Mouse (Mus musculus): Measurements from ENCODE around the gene Tuba1a. TPM values are rescaled to one million over a fixed set of nuclear protein-coding genes. Genes with fewer than 3 reads are reported as not detected.

Gene Tuba1a
- polyA plus RNA-seq, 1 experiment from 2014 or later = 17,735 TPM

- H3K4me3 ChIP-seq (ENCODE audit: low read depth, low read length) = no peak overlapping the region
- ATAC-seq = no peak
- H3K4me2 ChIP-seq (ENCODE audit: low read length) = no peak overlapping the region
- peaks cover 5% of the 10 kb centered on the region; the same call in 1 of the 2 replicates for H3K4me1 ChIP-seq (ENCODE audit: control insufficient read depth, insufficient read depth, low read length)
- H3K36me3 ChIP-seq (ENCODE audit: control insufficient read depth, insufficient read depth, low read length) = peaks cover 4% of the 10 kb centered on the region; the same call in 1 of the 2 replicates
- no peak overlapping the region for H3K9ac ChIP-seq (ENCODE audit: low read depth, low read length)
- no peak overlapping the region for H3K27ac ChIP-seq (ENCODE audit: low read length)
- peaks cover 14% of the 10 kb centered on the region for H3K27me3 ChIP-seq (ENCODE audit: control insufficient read depth, insufficient read depth, low read depth, low read length)
- H3K9me3 ChIP-seq (replicated peaks; ENCODE audit: control insufficient read depth, low read length, poor library complexity, severe bottlenecking) = no peaks in the 10 kb centered on the region
- WGBS = 84% methylated on average over 2 of the region's 2 CpGs
Measured at GRCm38 (mm10) chr15:98902600-98902999, 50.9 kb downstream of the Tuba1a start.

- peaks cover 2% of the 10 kb centered on the region; the same call in 1 of the 2 replicates for H3K36me3 ChIP-seq (ENCODE audit: control insufficient read depth, insufficient read depth, low read length)
- WGBS = 50% methylated on average over 1 of the region's 1 CpGs
- no peak for ATAC-seq
Measured at GRCm38 (mm10) chr15:98901530-98901929, 52.0 kb downstream of the Tuba1a start.

More at GRCm38 (mm10) chr15:98901530-98901929, 52.0 kb downstream of the Tuba1a start:
- Histone ChIP-seq H3K27ac (ENCODE audit: low read length) (no peak overlapping the region), H3K4me3 (ENCODE audit: low read depth, low read length) (no peak overlapping the region), H3K4me2 (ENCODE audit: low read length) (no peak overlapping the region), H3K27me3 (ENCODE audit: control insufficient read depth, insufficient read depth, low read depth, low read length) (peaks cover 23% of the 10 kb centered on the region), H3K4me1 (ENCODE audit: control insufficient read depth, insufficient read depth, low read length) (peaks cover 5% of the 10 kb centered on the region; the same call in 1 of the 2 replicates), H3K9me3 (replicated peaks; ENCODE audit: control insufficient read depth, low read length, poor library complexity, severe bottlenecking) (no peaks in the 10 kb centered on the region), H3K9ac (ENCODE audit: low read depth, low read length) (no peak overlapping the region)

Other genes starting within 250 kb of the Tuba1a start
- gene Ccdc65, start 245.5 kb downstream of the Tuba1a start, polyA plus RNA-seq (2015; fragmentation: Nextera tagmentation; extraction: Ambion mirVana) = 9.3 and 12.0 TPM in 2 replicates
- gene Fkbp11, start 225.5 kb downstream of the Tuba1a start, polyA plus RNA-seq (2015; fragmentation: Nextera tagmentation; extraction: Ambion mirVana) = 2.3 and 4.0 TPM in 2 replicates
- gene Arf3, start 190.5 kb downstream of the Tuba1a start, polyA plus RNA-seq (2015; fragmentation: Nextera tagmentation; extraction: Ambion mirVana) = 96.4 and 102 TPM in 2 replicates
- gene Wnt10b, start 175.6 kb downstream of the Tuba1a start, polyA plus RNA-seq (2015; fragmentation: Nextera tagmentation; extraction: Ambion mirVana) = not detected in 2 replicates
- 1.2 and 1.3 TPM in 2 replicates for gene Wnt1, start 163.8 kb downstream of the Tuba1a start, polyA plus RNA-seq (2015; fragmentation: Nextera tagmentation; extraction: Ambion mirVana)
- 0.35 and 0.42 TPM in 2 replicates for gene Ddn, start 144.2 kb downstream of the Tuba1a start, polyA plus RNA-seq (2015; fragmentation: Nextera tagmentation; extraction: Ambion mirVana)
- 72.9 and 73.1 TPM in 2 replicates for gene Prkag1, start 122.2 kb downstream of the Tuba1a start, polyA plus RNA-seq (2015; fragmentation: Nextera tagmentation; extraction: Ambion mirVana)
- 10.1 and 11.8 TPM in 2 replicates for gene Kmt2d, start 82.5 kb downstream of the Tuba1a start, polyA plus RNA-seq (2015; fragmentation: Nextera tagmentation; extraction: Ambion mirVana)
- gene Rhebl1, start 59.2 kb downstream of the Tuba1a start, polyA plus RNA-seq (2015; fragmentation: Nextera tagmentation; extraction: Ambion mirVana) = 37.2 and 38.7 TPM in 2 replicates
- gene Dhh, start 55.2 kb downstream of the Tuba1a start, polyA plus RNA-seq (2015; fragmentation: Nextera tagmentation; extraction: Ambion mirVana) = 0.36 and 0.39 TPM in 2 replicates
- gene Lmbr1l, start 35.5 kb downstream of the Tuba1a start, polyA plus RNA-seq (2015; fragmentation: Nextera tagmentation; extraction: Ambion mirVana) = 27.9 and 33.5 TPM in 2 replicates
- 1,165 and 1,361 TPM in 2 replicates for gene Tuba1b, start 19.1 kb downstream of the Tuba1a start, polyA plus RNA-seq (2015; fragmentation: Nextera tagmentation; extraction: Ambion mirVana)
- gene Gm49450, start 152 bp downstream of the Tuba1a start, polyA plus RNA-seq (2015; fragmentation: Nextera tagmentation; extraction: Ambion mirVana) = not detected in 2 replicates
- 11.6 and 12.5 TPM in 2 replicates for gene Tuba1c, start 76.2 kb upstream of the Tuba1a start, polyA plus RNA-seq (2015; fragmentation: Nextera tagmentation; extraction: Ambion mirVana)
- 5.1 and 7.1 TPM in 2 replicates for gene Prph, start 101.5 kb upstream of the Tuba1a start, polyA plus RNA-seq (2015; fragmentation: Nextera tagmentation; extraction: Ambion mirVana)
- 3.2 and 4.9 TPM in 2 replicates for gene Troap, start 120.9 kb upstream of the Tuba1a start, polyA plus RNA-seq (2015; fragmentation: Nextera tagmentation; extraction: Ambion mirVana)
- gene C1ql4, start 134.1 kb upstream of the Tuba1a start, polyA plus RNA-seq (2015; fragmentation: Nextera tagmentation; extraction: Ambion mirVana) = 7.2 and 7.8 TPM in 2 replicates
- gene Dnajc22, start 139.5 kb upstream of the Tuba1a start, polyA plus RNA-seq (2015; fragmentation: Nextera tagmentation; extraction: Ambion mirVana) = 0.75 and 1.3 TPM in 2 replicates
- 28.0 and 32.2 TPM in 2 replicates for gene Spats2, start 172.2 kb upstream of the Tuba1a start, polyA plus RNA-seq (2015; fragmentation: Nextera tagmentation; extraction: Ambion mirVana)